Mouse (Mus musculus) adrenal gland, postnatal 25 days (tissue): ENCODE measurements around the gene Litaf. TPM values are rescaled to one million over a fixed set of nuclear protein-coding genes. Genes with fewer than 3 reads are reported as not detected.

Source experiments
- DNase-seq: peaks from one replicate; pipeline ENCODE4 v3.0.0; 2021; ENCODE audit warnings: mixed read lengths
- microRNA-seq, 2 experiments: library from miRNA; unstranded; fragments of <30 nt; microRNA quantifications; one replicate each; pipeline ENCODE4 v1.2.0; 2021
- total RNA-seq: library from RNA; stranded (reverse); gene quantifications from 2 replicates; pipeline ENCODE4 v1.2.3, GENCODE M21; 2021

The Litaf gene
- total RNA-seq, 1 experiment from 2014 or later = 46.5 TPM

GRCm38 (mm10) chr16:10910541-10910940 lies 155.4 kb downstream of the Litaf start:
- DNase-seq = peak; percentile 28

Small RNA genes lying within 50 kb of the gene (microRNA-seq; reads per million reads assigned to microRNA genes)
- 0 reads per million in 2 experiments for gene Gm26268

Other genes starting within 250 kb of the Litaf start
- gene Rmi2, start 231.1 kb downstream of the Litaf start, total RNA-seq = 1.7 and 2.1 TPM in 2 replicates
- 12.5 and 16.7 TPM in 2 replicates for gene Snn, start 5.2 kb downstream of the Litaf start, total RNA-seq
- 43.9 and 44.1 TPM in 2 replicates for gene Txndc11, start 68.5 kb upstream of the Litaf start, total RNA-seq
- gene Zc3h7a, start 110.2 kb upstream of the Litaf start, total RNA-seq = 93.1 and 98.6 TPM in 2 replicates
- gene Rsl1d1, start 137.2 kb upstream of the Litaf start, total RNA-seq = 71.5 and 79.2 TPM in 2 replicates
- gene Gspt1, start 188.2 kb upstream of the Litaf start, total RNA-seq = 131 and 177 TPM in 2 replicates
- not detected in 2 replicates for gene Tnfrsf17, start 247.7 kb upstream of the Litaf start, total RNA-seq